In the genomic region with DNA sequence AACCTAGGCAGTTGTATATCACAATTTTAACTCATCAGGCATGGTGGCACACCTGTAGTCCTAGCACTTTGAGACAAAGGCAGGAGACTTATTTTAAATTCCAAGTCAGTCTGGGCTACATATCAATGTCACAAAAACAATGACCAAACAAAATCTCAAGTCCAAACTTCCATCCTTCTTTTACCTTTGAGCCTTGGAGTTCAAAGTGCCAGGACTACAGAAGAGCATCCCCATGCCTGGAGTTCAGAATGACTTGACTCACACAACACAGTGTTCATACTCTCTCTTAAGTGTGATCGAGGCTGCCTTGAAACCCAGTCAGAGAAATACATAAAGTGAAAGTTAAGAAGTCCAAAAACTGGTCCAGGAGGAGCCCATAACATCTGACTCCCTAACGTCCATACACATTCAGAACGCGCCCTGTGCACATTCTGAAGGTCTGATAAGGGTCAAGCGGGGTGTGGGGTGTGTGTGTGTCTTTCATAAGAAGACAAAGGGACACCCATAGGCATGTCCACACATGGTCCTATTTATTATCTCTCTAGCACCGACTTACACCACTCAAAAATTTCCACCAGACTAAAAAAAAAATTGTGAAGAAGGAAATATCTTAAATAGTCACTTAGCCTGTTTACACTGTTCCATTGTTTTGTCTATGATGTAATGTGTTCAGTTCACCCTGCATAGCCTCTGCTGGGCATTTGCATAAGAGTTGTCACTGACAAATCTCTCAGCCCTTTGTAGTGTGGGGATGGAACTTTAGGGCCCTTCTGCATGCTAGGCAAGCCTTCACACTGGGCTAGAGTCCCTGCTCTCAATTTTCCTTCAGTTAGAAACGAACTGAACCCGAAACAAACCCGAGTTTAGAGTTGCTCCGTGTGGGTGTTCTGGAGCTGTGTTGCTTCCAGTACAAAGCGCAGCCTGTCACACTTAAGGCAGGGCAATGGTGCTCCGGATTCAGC, we compare ENCODE assay signal across 11 mouse cellular contexts. TPM values are rescaled to one million over a fixed set of nuclear protein-coding genes. Genes with fewer than 3 reads are reported as not detected.
DNase-seq lines count a peak whose midpoint lies in the region; ATAC-seq and TF ChIP-seq lines count a peak whose summit lies in the region.
"Had no signal": no experiment of that assay in that cellular context is flagged by ENCODE, and none has a peak within 500 bp of the region (broad histone marks: within the 10 kb centered on the region; RNA-seq: fewer than 3 reads in every experiment).

No protein-coding gene starts in this region.

- peaks cover 10% of the 10 kb centered on the region for H3K4me1 ChIP-seq in heart, adult 2 months (ENCODE audit: control insufficient read depth, insufficient read depth, low read length)
- peaks cover 7% of the 10 kb centered on the region for H3K4me1 ChIP-seq in midbrain, embryonic 12.5 days
- H3K4me1 ChIP-seq in midbrain, embryonic 16.5 days (ENCODE audit: control insufficient read depth, insufficient read depth, low read length), result no peaks in the 10 kb centered on the region
- H3K4me1 ChIP-seq in stomach, postnatal 0 days (replicated peaks; ENCODE audit: control insufficient read depth, insufficient read depth), result no peaks in the 10 kb centered on the region

- intact Hi-C loops in heart, adult 2 months (cut with DNase I), result no loop called here

- ATAC-seq in midbrain, embryonic 12.5 days (ENCODE audit: low FRiP score, low read depth), result 0 out of 2 replicates have a peak, but pooled peaks have one; percentile 52
- no peak for ATAC-seq in midbrain, embryonic 16.5 days
- ATAC-seq in stomach, postnatal 0 days (ENCODE audit: low FRiP score, low TSS enrichment), result peak; percentile 62; the same call in 1 of the 2 replicates

- no peak overlapping the region for H3K4me3 ChIP-seq in heart, adult 2 months
- no peak overlapping the region for H3K4me3 ChIP-seq in midbrain, embryonic 12.5 days
- no peak overlapping the region for H3K4me3 ChIP-seq in midbrain, embryonic 16.5 days (ENCODE audit: low read depth, low read length)
- H3K4me3 ChIP-seq in stomach, postnatal 0 days (ENCODE audit: low read depth, low read length), result no peak overlapping the region
- H3K4me3 ChIP-seq: neural tube, embryonic 13.5 days had no signal

- H3K27ac ChIP-seq in heart, adult 2 months, result peak overlapping the region; percentile 48
- H3K27ac ChIP-seq in midbrain, embryonic 12.5 days (replicated peaks), result peak overlapping the region; percentile 54
- no peak overlapping the region for H3K27ac ChIP-seq in midbrain, embryonic 16.5 days (ENCODE audit: low read length)
- no peak overlapping the region for H3K27ac ChIP-seq in stomach, postnatal 0 days (replicated peaks)
- H3K27ac ChIP-seq: liver, embryonic 14.5 days; neural tube, embryonic 13.5 days had no signal

- H3K4me2 ChIP-seq in midbrain, embryonic 12.5 days (replicated peaks), result no peak overlapping the region
- H3K4me2 ChIP-seq in midbrain, embryonic 16.5 days (ENCODE audit: low read length), result no peak overlapping the region
- H3K4me2 ChIP-seq in stomach, postnatal 0 days (replicated peaks; ENCODE audit: low read depth), result no peak overlapping the region
- H3K4me2 ChIP-seq: neural tube, embryonic 13.5 days had no signal

- no peaks in the 10 kb centered on the region for H3K9me3 ChIP-seq in midbrain, embryonic 12.5 days
- no peaks in the 10 kb centered on the region for H3K9me3 ChIP-seq in midbrain, embryonic 16.5 days (replicated peaks; ENCODE audit: control insufficient read depth, low read length, poor library complexity, severe bottlenecking)
- H3K9me3 ChIP-seq in stomach, postnatal 0 days (ENCODE audit: control insufficient read depth, low read length), result no peaks in the 10 kb centered on the region
- H3K9me3 ChIP-seq: neural tube, embryonic 13.5 days had no signal

- 45% methylated on average over 12 of the region's 12 CpGs for WGBS in heart, adult 2 months
- WGBS in midbrain, embryonic 12.5 days, result 73% methylated on average over 12 of the region's 12 CpGs
- WGBS in midbrain, embryonic 16.5 days, result 68% methylated on average over 12 of the region's 12 CpGs
- WGBS in stomach, postnatal 0 days, result 60% methylated on average over 12 of the region's 12 CpGs

- TF ChIP-seq POLR2A in heart, adult 2 months (IDR thresholded peaks at IDR 0.05; ENCODE audit: insufficient read depth, low read depth, low read length), result no peak

- no peak for DNase-seq in heart, adult 2 months
- no peak for DNase-seq in heart, adult 9 months (ENCODE audit: low spot score in 2 of 2)
- peak; percentile 47 to 52 for DNase-seq in kidney, postnatal 36 days
- DNase-seq in stomach, postnatal 0 days (ENCODE audit: low spot score), result peak; percentile 33
- no peak for DNase-seq in embryo, embryonic 9.5 days (ENCODE audit: extremely low spot score)
- no peak for DNase-seq in adrenal gland, adult 18-20 months (ENCODE audit: low spot score in 2 of 2)
- DNase-seq: layer of hippocampus, postnatal 36 days had no signal

- no peak overlapping the region for H3K9ac ChIP-seq in heart, adult 2 months (ENCODE audit: low read depth, low read length)
- no peak overlapping the region for H3K9ac ChIP-seq in midbrain, embryonic 12.5 days (replicated peaks)
- H3K9ac ChIP-seq in midbrain, embryonic 16.5 days (ENCODE audit: low read depth, low read length), result no peak overlapping the region
- no peak overlapping the region for H3K9ac ChIP-seq in stomach, postnatal 0 days (ENCODE audit: low read length)
- H3K9ac ChIP-seq: liver, embryonic 14.5 days; neural tube, embryonic 13.5 days had no signal

- H3K79me2 ChIP-seq in heart, adult 2 months (replicated peaks; ENCODE audit: control insufficient read depth, insufficient read depth, low read length), result no peaks in the 10 kb centered on the region

- TF ChIP-seq EP300 in heart, adult 2 months (IDR thresholded peaks at IDR 0.05; ENCODE audit: insufficient read depth, low read depth, low read length), result no peak
- TF ChIP-seq EP300 in stomach, postnatal 0 days (optimal IDR thresholded peaks at IDR 0.05), result no peak

- H3K27me3 ChIP-seq in heart, adult 2 months (ENCODE audit: control insufficient read depth, insufficient read depth, low read length), result no peaks in the 10 kb centered on the region
- H3K27me3 ChIP-seq in midbrain, embryonic 12.5 days, result no peaks in the 10 kb centered on the region
- H3K27me3 ChIP-seq in midbrain, embryonic 16.5 days (ENCODE audit: control insufficient read depth, insufficient read depth, low read depth, low read length), result no peaks in the 10 kb centered on the region
- no peaks in the 10 kb centered on the region for H3K27me3 ChIP-seq in stomach, postnatal 0 days (ENCODE audit: control insufficient read depth, insufficient read depth, low read length)
- H3K27me3 ChIP-seq: neural tube, embryonic 13.5 days had no signal

- no peak for TF ChIP-seq CTCF in heart, adult 2 months (IDR thresholded peaks at IDR 0.05)
- no peak for TF ChIP-seq CTCF in stomach, postnatal 0 days (IDR thresholded peaks at IDR 0.05; ENCODE audit: low read depth)

- 0 out of 2 replicates have a peak, but pooled peaks cover 2% of the 10 kb centered on the region for H3K36me3 ChIP-seq in heart, adult 2 months (ENCODE audit: control insufficient read depth, insufficient read depth, low read length)
- 0 out of 2 replicates have a peak, but pooled peaks cover 12% of the 10 kb centered on the region for H3K36me3 ChIP-seq in midbrain, embryonic 12.5 days
- peaks cover 7% of the 10 kb centered on the region; the same call in 1 of the 2 replicates for H3K36me3 ChIP-seq in midbrain, embryonic 16.5 days (ENCODE audit: control insufficient read depth, insufficient read depth, low read length)
- 0 out of 2 replicates have a peak, but pooled peaks cover 3% of the 10 kb centered on the region for H3K36me3 ChIP-seq in stomach, postnatal 0 days (ENCODE audit: control insufficient read depth, insufficient read depth, low read length)

RNA-seq across cellular contexts. Expression of a gene that starts 20.7 kb away (rescaled TPM):
- total RNA-seq in heart, adult 2 months (2021), result 10 to 100 TPM; 26.6 to 33.0 TPM
- 28.3 and 35.6 TPM in 2 replicates for polyA plus RNA-seq in heart, adult 2 months (2012; rRNA removed)
- polyA plus RNA-seq in midbrain, embryonic 12.5 days (2016; fragmentation: Nextera tagmentation; extraction: Ambion mirVana), result 42.5 and 49.4 TPM in 2 replicates
- 35.1 and 39.2 TPM in 2 replicates for polyA plus RNA-seq in midbrain, embryonic 16.5 days (2015; fragmentation: Nextera tagmentation; extraction: Ambion mirVana)
- 26.0 and 27.8 TPM in 2 replicates for polyA plus RNA-seq in stomach, postnatal 0 days (2015; fragmentation: Nextera tagmentation; extraction: Ambion mirVana)
- total RNA-seq in adrenal gland, adult 18-20 months (2021), result 10 to 100 TPM; 13.4 to 14.8 TPM

RNA-seq across cellular contexts. Expression of a gene that starts 34.8 kb away (rescaled TPM):
- total RNA-seq in heart, adult 2 months (2021), result 10 to 100 TPM; 16.1 to 19.2 TPM
- polyA plus RNA-seq in heart, adult 2 months (2012; rRNA removed), result 7.9 and 10.2 TPM in 2 replicates
- polyA plus RNA-seq in midbrain, embryonic 12.5 days (2016; fragmentation: Nextera tagmentation; extraction: Ambion mirVana), result 28.0 and 33.6 TPM in 2 replicates
- polyA plus RNA-seq in midbrain, embryonic 16.5 days (2015; fragmentation: Nextera tagmentation; extraction: Ambion mirVana), result 11.1 and 11.6 TPM in 2 replicates
- polyA plus RNA-seq in stomach, postnatal 0 days (2015; fragmentation: Nextera tagmentation; extraction: Ambion mirVana), result 18.3 and 20.6 TPM in 2 replicates
- total RNA-seq in adrenal gland, adult 18-20 months (2021), result 10 to 100 TPM in 1 of 2 experiments, 1 to 10 TPM in 1; 6.3 to 10.5 TPM

Comparison
In these comparisons a context has a peak if more than half of its experiments do, and no peak if none do; other contexts are left out.
1. H3K27ac ChIP-seq: peak in heart, adult 2 months (single experiment) and midbrain, embryonic 12.5 days (single experiment); none in midbrain, embryonic 16.5 days (single experiment) and stomach, postnatal 0 days (single experiment).
2. DNase-seq: peak in kidney, postnatal 36 days (2 of 2) and stomach, postnatal 0 days (single experiment); none in heart, adult 2 months (0 of 2), heart, adult 9 months (0 of 2), embryo, embryonic 9.5 days (single experiment) and adrenal gland, adult 18-20 months (0 of 2).